Mouse (Mus musculus) heart, postnatal 0 days (tissue): ENCODE results near the gene Npr2.

Experiments
- CTCF ChIP-seq: IDR thresholded peaks from 2 replicates; pipeline ENCODE4 v1.5.1; 2016; ENCODE audit warnings: antibody characterized with exemption, control low read depth, low read depth
- EP300 ChIP-seq: IDR thresholded peaks from 2 replicates; pipeline ENCODE4 v1.6.1; 2016; ENCODE audit warnings: antibody characterized with exemption, low read depth

- TF ChIP-seq CTCF (no peak), EP300 (no peak)
Observed at GRCm38 (mm10) chr4:43679416-43680043, 47.8 kb downstream of the Npr2 start.
